In genomic region chr3:130945396-130945795, GRCm38 (mm10) we compare ENCODE assay signal across 11 mouse cellular contexts.
DNase-seq lines count a peak whose midpoint lies in the region; ATAC-seq and TF ChIP-seq lines count a peak whose summit lies in the region.
"Had no signal": no experiment of that assay in that cellular context is flagged by ENCODE, and none has a peak within 500 bp of the region (broad histone marks: within the 10 kb centered on the region; RNA-seq: fewer than 3 reads in every experiment).

No protein-coding gene starts in this region.

- H3K36me3 ChIP-seq in embryonic facial prominence, embryonic 15.5 days, result no peaks in the 10 kb centered on the region
- no peaks in the 10 kb centered on the region for H3K36me3 ChIP-seq in hindbrain, postnatal 0 days (ENCODE audit: insufficient read depth, low read length)
- no peaks in the 10 kb centered on the region for H3K36me3 ChIP-seq in neural tube, embryonic 13.5 days

- peaks cover 31% of the 10 kb centered on the region for H3K4me1 ChIP-seq in embryonic facial prominence, embryonic 15.5 days
- H3K4me1 ChIP-seq in hindbrain, postnatal 0 days (ENCODE audit: insufficient read depth, low read length), result peaks cover 19% of the 10 kb centered on the region
- peaks cover 21% of the 10 kb centered on the region for H3K4me1 ChIP-seq in neural tube, embryonic 13.5 days (replicated peaks)

- no peak for TF ChIP-seq CTCF in layer of hippocampus, adult 2 months (conservative IDR thresholded peaks at IDR 0.05)
- no peak for TF ChIP-seq CTCF in hindbrain, postnatal 0 days (IDR thresholded peaks at IDR 0.05; ENCODE audit: low read depth)

- no peaks in the 10 kb centered on the region for H3K9me3 ChIP-seq in embryonic facial prominence, embryonic 15.5 days (replicated peaks)
- H3K9me3 ChIP-seq in hindbrain, postnatal 0 days (ENCODE audit: low read length), result no peaks in the 10 kb centered on the region
- no peaks in the 10 kb centered on the region for H3K9me3 ChIP-seq in neural tube, embryonic 13.5 days

- peak in 1 of 2 experiments; percentile 35 for DNase-seq in layer of hippocampus, adult 2 months (ENCODE audit: low spot score in 2 of 2)
- DNase-seq in layer of hippocampus, adult 11-12 months (ENCODE audit: low spot score), result no peak
- peak; percentile 39 for DNase-seq in hindbrain, postnatal 0 days (ENCODE audit: low spot score)
- no peak for DNase-seq in spleen, postnatal 14 days (ENCODE audit: low spot score in 2 of 2)
- DNase-seq in gastrocnemius, adult 18-20 months (ENCODE audit: low spot score), result no peak
- DNase-seq in urinary bladder, postnatal 10 days (ENCODE audit: low spot score), result no peak
- DNase-seq: spleen, adult 18-20 months had no signal

- no peaks in the 10 kb centered on the region for H3K27me3 ChIP-seq in embryonic facial prominence, embryonic 15.5 days
- no peaks in the 10 kb centered on the region for H3K27me3 ChIP-seq in hindbrain, postnatal 0 days (ENCODE audit: insufficient read depth, low read length)
- H3K27me3 ChIP-seq in neural tube, embryonic 13.5 days, result peaks cover 11% of the 10 kb centered on the region

- WGBS in embryonic facial prominence, embryonic 15.5 days, result 21% methylated on average over 7 of the region's 7 CpGs
- WGBS in hindbrain, postnatal 0 days, result 8% methylated on average over 7 of the region's 7 CpGs
- 2% methylated on average over 7 of the region's 7 CpGs for WGBS in neural tube, embryonic 13.5 days

- peak overlapping the region; percentile 63 for H3K4me2 ChIP-seq in embryonic facial prominence, embryonic 15.5 days (replicated peaks)
- H3K4me2 ChIP-seq in hindbrain, postnatal 0 days (ENCODE audit: low read depth, low read length), result peak overlapping the region; percentile 75
- H3K4me2 ChIP-seq in neural tube, embryonic 13.5 days, result peak overlapping the region; percentile 68

- ATAC-seq in embryonic facial prominence, embryonic 15.5 days (ENCODE audit: insufficient number of reproducible peaks, low FRiP score, low TSS enrichment, low read depth), result no peak
- ATAC-seq in hindbrain, postnatal 0 days, result no peak
- ATAC-seq in neural tube, embryonic 13.5 days (ENCODE audit: low read depth), result 0 out of 2 replicates have a peak, but pooled peaks have one; percentile 29

- peak overlapping the region; percentile 53 for H3K4me3 ChIP-seq in layer of hippocampus, adult 2 months
- peak overlapping the region; percentile 32 for H3K4me3 ChIP-seq in embryonic facial prominence, embryonic 15.5 days (replicated peaks)
- H3K4me3 ChIP-seq in hindbrain, postnatal 0 days (ENCODE audit: low read length), result peak overlapping the region; percentile 37
- peak overlapping the region; percentile 39 for H3K4me3 ChIP-seq in neural tube, embryonic 13.5 days
- H3K4me3 ChIP-seq: erythroblast, embryonic 14.5 days had no signal

- no peak overlapping the region for H3K9ac ChIP-seq in embryonic facial prominence, embryonic 15.5 days
- no peak overlapping the region for H3K9ac ChIP-seq in hindbrain, postnatal 0 days (replicated peaks; ENCODE audit: low read length)
- H3K9ac ChIP-seq in neural tube, embryonic 13.5 days, result peak overlapping the region; percentile 70; the same call in 1 of the 2 replicates
- H3K9ac ChIP-seq: liver, embryonic 14.5 days had no signal

- H3K27ac ChIP-seq in layer of hippocampus, adult 2 months, result peak overlapping the region; percentile 88
- peak overlapping the region; percentile 85; the same call in 1 of the 2 replicates for H3K27ac ChIP-seq in embryonic facial prominence, embryonic 15.5 days (replicated peaks)
- peak overlapping the region; percentile 86 for H3K27ac ChIP-seq in hindbrain, postnatal 0 days
- H3K27ac ChIP-seq in neural tube, embryonic 13.5 days (replicated peaks), result peak overlapping the region; percentile 86
- H3K27ac ChIP-seq: liver, embryonic 14.5 days had no signal
